Mouse (Mus musculus): ENCODE measurements around the gene Sult4a1. TPM values are rescaled to one million over a fixed set of nuclear protein-coding genes. Genes with fewer than 3 reads are reported as not detected.
A peak's percentile ranks its signal among the peaks of the same experiment; 100 is the strongest.

The Sult4a1 gene
- polyA plus RNA-seq, 1 experiment from 2014 or later: 5.7 TPM

DNA sequence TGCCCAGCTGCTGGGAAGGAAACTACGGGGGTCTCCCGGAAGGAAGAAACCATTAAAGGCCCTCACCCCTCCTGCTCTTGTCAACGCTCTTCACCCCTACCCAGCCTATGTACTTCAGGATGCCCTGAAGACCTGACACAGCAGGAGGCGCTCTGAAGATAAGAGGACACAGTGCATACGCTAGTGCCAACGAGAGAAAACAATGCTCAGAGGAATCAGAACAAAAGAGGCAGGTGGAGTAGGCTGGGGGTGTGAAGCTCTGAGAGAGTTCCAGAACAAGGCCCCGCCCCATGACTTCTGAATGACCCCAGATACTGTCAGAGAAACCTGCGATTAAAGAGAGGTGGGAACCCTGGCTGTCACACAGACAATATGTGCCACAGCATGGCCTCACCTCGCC lies 18.8 kb downstream of the Sult4a1 start:
- no peak overlapping the region for H3K27ac ChIP-seq (replicated peaks; ENCODE audit: low read depth, low read length)
- no peaks in the 10 kb centered on the region for H3K27me3 ChIP-seq (ENCODE audit: control insufficient read depth, insufficient read depth, low read length)
- no peak overlapping the region for H3K9ac ChIP-seq (replicated peaks; ENCODE audit: low read length)
- no peaks in the 10 kb centered on the region for H3K9me3 ChIP-seq (replicated peaks; ENCODE audit: control insufficient read depth, low read length)
- H3K36me3 ChIP-seq (replicated peaks; ENCODE audit: control insufficient read depth, insufficient read depth, low read depth, low read length): no peaks in the 10 kb centered on the region
- ATAC-seq (replicated peaks; ENCODE audit: insufficient number of reproducible peaks, low FRiP score, low TSS enrichment, low read depth): no peak
- no peak overlapping the region for H3K4me3 ChIP-seq (ENCODE audit: low read depth, low read length)
- no peaks in the 10 kb centered on the region for H3K4me1 ChIP-seq (ENCODE audit: control insufficient read depth, insufficient read depth, low read length)
- no peak for DNase-seq (ENCODE audit: low spot score)
- H3K4me2 ChIP-seq (ENCODE audit: low read depth, low read length): no peak overlapping the region
- 59% methylated on average over 9 of the region's 9 CpGs for WGBS

GRCm38 (mm10) chr15:84086364-84086763 lies 19.2 kb downstream of the Sult4a1 start:
- no peak overlapping the region for H3K9ac ChIP-seq (replicated peaks; ENCODE audit: low read length)
- peak; percentile 64 for DNase-seq (ENCODE audit: low spot score)
- no peaks in the 10 kb centered on the region for H3K36me3 ChIP-seq (replicated peaks; ENCODE audit: control insufficient read depth, insufficient read depth, low read depth, low read length)
- H3K4me3 ChIP-seq (ENCODE audit: low read depth, low read length): no peak overlapping the region
- H3K9me3 ChIP-seq (replicated peaks; ENCODE audit: control insufficient read depth, low read length): no peaks in the 10 kb centered on the region
- H3K27me3 ChIP-seq (ENCODE audit: control insufficient read depth, insufficient read depth, low read length): no peaks in the 10 kb centered on the region
- no peak overlapping the region for H3K27ac ChIP-seq (replicated peaks; ENCODE audit: low read depth, low read length)
- H3K4me1 ChIP-seq (ENCODE audit: control insufficient read depth, insufficient read depth, low read length): no peaks in the 10 kb centered on the region
- no peak for ATAC-seq (replicated peaks; ENCODE audit: insufficient number of reproducible peaks, low FRiP score, low TSS enrichment, low read depth)
- no peak overlapping the region for H3K4me2 ChIP-seq (ENCODE audit: low read depth, low read length)
- 34% methylated on average over 12 of the region's 12 CpGs for WGBS

DNA sequence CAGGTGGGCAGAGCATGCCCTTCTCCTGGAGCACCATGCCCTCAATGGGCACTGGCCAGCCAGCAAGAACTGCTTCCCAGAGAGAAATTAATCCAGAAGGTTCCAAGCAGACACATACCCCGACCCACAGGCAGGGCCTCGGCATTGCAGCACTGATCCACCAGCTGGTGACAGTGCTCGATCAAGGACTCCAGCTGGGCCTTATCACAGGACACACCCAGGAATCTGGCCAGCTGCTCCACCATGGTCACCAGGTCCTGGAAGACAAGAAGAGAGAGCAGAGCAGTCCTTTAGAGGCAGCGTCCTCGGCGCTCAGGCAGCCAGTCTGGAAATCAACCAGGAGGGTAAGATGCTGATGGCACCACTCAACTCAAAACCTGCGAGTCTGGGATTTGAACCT lies 25.5 kb downstream of the Sult4a1 start:
- H3K4me3 ChIP-seq (ENCODE audit: low read depth, low read length): no peak overlapping the region
- H3K9ac ChIP-seq (replicated peaks; ENCODE audit: low read length): no peak overlapping the region
- ATAC-seq (replicated peaks; ENCODE audit: insufficient number of reproducible peaks, low FRiP score, low TSS enrichment, low read depth) (no peak), DNase-seq (ENCODE audit: low spot score) (no peak)
- no peak overlapping the region for H3K4me2 ChIP-seq (ENCODE audit: low read depth, low read length)
- H3K36me3 ChIP-seq (replicated peaks; ENCODE audit: control insufficient read depth, insufficient read depth, low read depth, low read length): no peaks in the 10 kb centered on the region
- no peaks in the 10 kb centered on the region for H3K4me1 ChIP-seq (ENCODE audit: control insufficient read depth, insufficient read depth, low read length)
- no peak overlapping the region for H3K27ac ChIP-seq (replicated peaks; ENCODE audit: low read depth, low read length)
- no peaks in the 10 kb centered on the region for H3K9me3 ChIP-seq (replicated peaks; ENCODE audit: control insufficient read depth, low read length)
- 82% methylated on average over 7 of the region's 7 CpGs for WGBS
- no peaks in the 10 kb centered on the region; the same call in 1 of the 2 replicates for H3K27me3 ChIP-seq (ENCODE audit: control insufficient read depth, insufficient read depth, low read length)

GRCm38 (mm10) chr15:84079519-84079918 lies 26.0 kb downstream of the Sult4a1 start:
- ATAC-seq (replicated peaks; ENCODE audit: insufficient number of reproducible peaks, low FRiP score, low TSS enrichment, low read depth) (no peak), DNase-seq (ENCODE audit: low spot score) (no peak)
- Histone ChIP-seq H3K4me3 (ENCODE audit: low read depth, low read length) (no peak overlapping the region), H3K27ac (replicated peaks; ENCODE audit: low read depth, low read length) (no peak overlapping the region), H3K4me1 (ENCODE audit: control insufficient read depth, insufficient read depth, low read length) (no peaks in the 10 kb centered on the region), H3K36me3 (replicated peaks; ENCODE audit: control insufficient read depth, insufficient read depth, low read depth, low read length) (no peaks in the 10 kb centered on the region), H3K4me2 (ENCODE audit: low read depth, low read length) (no peak overlapping the region), H3K9ac (replicated peaks; ENCODE audit: low read length) (no peak overlapping the region), H3K27me3 (ENCODE audit: control insufficient read depth, insufficient read depth, low read length) (no peaks in the 10 kb centered on the region; the same call in 1 of the 2 replicates), H3K9me3 (replicated peaks; ENCODE audit: control insufficient read depth, low read length) (no peaks in the 10 kb centered on the region)
- 88% methylated on average over 2 of the region's 2 CpGs for WGBS

DNA sequence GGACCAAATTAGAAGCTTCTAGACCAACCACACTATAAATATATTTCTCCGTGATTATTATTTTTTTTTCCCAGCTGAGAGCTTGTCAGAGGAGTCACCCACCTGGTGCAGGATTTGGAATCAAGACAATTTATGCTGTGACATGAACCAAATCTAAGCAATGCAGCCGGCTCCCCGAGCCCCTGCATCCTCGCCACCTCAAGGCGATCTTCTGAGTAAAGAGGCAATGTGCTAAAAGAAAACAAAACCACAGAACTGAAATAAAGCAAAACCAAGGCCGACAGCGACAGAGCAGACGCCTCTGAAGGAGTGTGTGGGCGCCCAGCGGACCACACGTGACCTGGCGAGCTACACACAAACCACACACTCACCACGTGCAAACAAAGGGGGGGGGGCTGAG lies 26.9 kb downstream of the Sult4a1 start:
- no peaks in the 10 kb centered on the region for H3K36me3 ChIP-seq (replicated peaks; ENCODE audit: control insufficient read depth, insufficient read depth, low read depth, low read length)
- H3K4me3 ChIP-seq (ENCODE audit: low read depth, low read length): no peak overlapping the region
- ATAC-seq (replicated peaks; ENCODE audit: insufficient number of reproducible peaks, low FRiP score, low TSS enrichment, low read depth): no peak
- 88% methylated on average over 13 of the region's 13 CpGs for WGBS
- H3K9ac ChIP-seq (replicated peaks; ENCODE audit: low read length): no peak overlapping the region
- DNase-seq (ENCODE audit: low spot score): no peak
- no peak overlapping the region for H3K27ac ChIP-seq (replicated peaks; ENCODE audit: low read depth, low read length)
- no peaks in the 10 kb centered on the region for H3K4me1 ChIP-seq (ENCODE audit: control insufficient read depth, insufficient read depth, low read length)
- H3K4me2 ChIP-seq (ENCODE audit: low read depth, low read length): no peak overlapping the region
- no peaks in the 10 kb centered on the region for H3K9me3 ChIP-seq (replicated peaks; ENCODE audit: control insufficient read depth, low read length)
- H3K27me3 ChIP-seq (ENCODE audit: control insufficient read depth, insufficient read depth, low read length): no peaks in the 10 kb centered on the region; the same call in 1 of the 2 replicates

DNA sequence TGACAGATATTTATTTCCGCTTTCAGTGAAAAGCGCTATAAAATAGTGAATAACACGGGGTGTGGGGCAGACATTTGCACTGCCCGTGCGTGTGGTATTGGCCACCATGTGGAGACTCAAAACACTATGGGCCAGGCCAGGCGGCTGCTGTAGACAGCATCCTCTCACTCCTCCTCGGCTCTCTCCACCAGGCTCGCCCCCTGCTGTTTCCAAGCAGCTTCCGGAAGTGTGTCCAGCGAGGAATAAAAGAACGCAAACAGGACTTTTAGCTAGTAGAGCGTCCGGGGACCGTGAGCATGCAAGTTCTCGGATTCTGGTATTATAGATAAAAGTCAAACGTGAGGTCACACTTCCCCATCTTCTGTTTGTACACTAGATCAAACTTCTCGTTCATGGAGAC lies 28.4 kb downstream of the Sult4a1 start:
- Histone ChIP-seq H3K9me3 (replicated peaks; ENCODE audit: control insufficient read depth, low read length) (no peaks in the 10 kb centered on the region), H3K4me2 (ENCODE audit: low read depth, low read length) (no peak overlapping the region), H3K9ac (replicated peaks; ENCODE audit: low read length) (no peak overlapping the region), H3K4me1 (ENCODE audit: control insufficient read depth, insufficient read depth, low read length) (no peaks in the 10 kb centered on the region), H3K36me3 (replicated peaks; ENCODE audit: control insufficient read depth, insufficient read depth, low read depth, low read length) (no peaks in the 10 kb centered on the region), H3K4me3 (ENCODE audit: low read depth, low read length) (no peak overlapping the region), H3K27ac (replicated peaks; ENCODE audit: low read depth, low read length) (no peak overlapping the region), H3K27me3 (ENCODE audit: control insufficient read depth, insufficient read depth, low read length) (no peaks in the 10 kb centered on the region; the same call in 1 of the 2 replicates)
- ATAC-seq (replicated peaks; ENCODE audit: insufficient number of reproducible peaks, low FRiP score, low TSS enrichment, low read depth) (no peak), DNase-seq (ENCODE audit: low spot score) (no peak)
- 58% methylated on average over 17 of the region's 17 CpGs for WGBS

GRCm38 (mm10) chr15:84074705-84075185 lies 30.8 kb downstream of the Sult4a1 start:
- H3K4me2 ChIP-seq (ENCODE audit: low read depth, low read length): no peak overlapping the region
- no peaks in the 10 kb centered on the region for H3K36me3 ChIP-seq (replicated peaks; ENCODE audit: control insufficient read depth, insufficient read depth, low read depth, low read length)
- no peak overlapping the region for H3K27ac ChIP-seq (replicated peaks; ENCODE audit: low read depth, low read length)
- H3K27me3 ChIP-seq (ENCODE audit: control insufficient read depth, insufficient read depth, low read length): no peaks in the 10 kb centered on the region; the same call in 1 of the 2 replicates
- H3K4me1 ChIP-seq (ENCODE audit: control insufficient read depth, insufficient read depth, low read length): no peaks in the 10 kb centered on the region
- H3K4me3 ChIP-seq (ENCODE audit: low read depth, low read length): no peak overlapping the region
- peak; percentile 42 for DNase-seq (ENCODE audit: low spot score)
- 12% methylated on average over 17 of the region's 17 CpGs for WGBS
- no peak for ATAC-seq (replicated peaks; ENCODE audit: insufficient number of reproducible peaks, low FRiP score, low TSS enrichment, low read depth)
- no peaks in the 10 kb centered on the region for H3K9me3 ChIP-seq (replicated peaks; ENCODE audit: control insufficient read depth, low read length)
- no peak overlapping the region for H3K9ac ChIP-seq (replicated peaks; ENCODE audit: low read length)

- H3K4me3 ChIP-seq (ENCODE audit: low read depth, low read length): no peak overlapping the region
- no peak for ATAC-seq (replicated peaks; ENCODE audit: insufficient number of reproducible peaks, low FRiP score, low TSS enrichment, low read depth)
- 13% methylated on average over 13 of the region's 15 CpGs for WGBS
These were observed 31.4 kb downstream of the Sult4a1 start for GRCm38 (mm10) chr15:84073911-84074704.

More at GRCm38 (mm10) chr15:84073911-84074704, 31.4 kb downstream of the Sult4a1 start:
- H3K27me3 ChIP-seq (ENCODE audit: control insufficient read depth, insufficient read depth, low read length): peaks cover under 1% of the 10 kb centered on the region
- H3K4me1 ChIP-seq (ENCODE audit: control insufficient read depth, insufficient read depth, low read length): no peaks in the 10 kb centered on the region
- peak; percentile 84 for DNase-seq (ENCODE audit: low spot score)
- no peaks in the 10 kb centered on the region for H3K36me3 ChIP-seq (replicated peaks; ENCODE audit: control insufficient read depth, insufficient read depth, low read depth, low read length)
- no peak overlapping the region for H3K9ac ChIP-seq (replicated peaks; ENCODE audit: low read length)
- no peak overlapping the region for H3K4me2 ChIP-seq (ENCODE audit: low read depth, low read length)
- no peak overlapping the region for H3K27ac ChIP-seq (replicated peaks; ENCODE audit: low read depth, low read length)
- H3K9me3 ChIP-seq (replicated peaks; ENCODE audit: control insufficient read depth, low read length): no peaks in the 10 kb centered on the region
